Mouse (Mus musculus) lung, postnatal 0 days (tissue): ENCODE results near the gene Cdk19. TPM values are rescaled to one million over a fixed set of nuclear protein-coding genes. Genes with fewer than 3 reads are reported as not detected.
A peak's percentile ranks its signal among the peaks of the same experiment; 100 is the strongest.

ENCODE experiments used
- ATAC-seq: fragments of 200-750 bp; cut with Nextera tagmentation; 2 replicates; pipeline ENCODE4 v1.8.0; 2017; ENCODE audit warnings: moderate library complexity
- DNase-seq: peaks from one replicate; pipeline ENCODE4 v3.0.0-alpha.2; 2016; ENCODE audit warnings: low spot score
- H3K27ac ChIP-seq: fragments of 300-500 bp; sonication (generic); 2 replicates; pipeline ENCODE4 v1.5.1; 2014; ENCODE audit warnings: antibody characterized with exemption, mild to moderate bottlenecking, low read length, mixed read lengths
- H3K27me3 ChIP-seq: fragments of 300-500 bp; sonication (generic); replicated peaks from 2 replicates; pipeline ENCODE4 v1.6.1; 2014; ENCODE audit warnings: low read length, mixed read lengths; ENCODE audit not compliant: insufficient read depth
- H3K36me3 ChIP-seq: fragments of 300-500 bp; sonication (generic); 2 replicates; pipeline ENCODE4 v1.6.1; 2014; ENCODE audit warnings: low read length, mixed read lengths; ENCODE audit not compliant: insufficient read depth
- H3K4me1 ChIP-seq: fragments of 300-500 bp; sonication (generic); 2 replicates; pipeline ENCODE4 v1.6.1; 2014; ENCODE audit warnings: antibody characterized with exemption, low read depth, low read length, mixed read lengths; ENCODE audit not compliant: insufficient read depth
- H3K4me2 ChIP-seq: fragments of 300-500 bp; sonication (generic); replicated peaks from 2 replicates; pipeline ENCODE4 v1.6.1; 2014; ENCODE audit warnings: low read depth, mild to moderate bottlenecking, low read length, moderate library complexity, mixed read lengths
- H3K4me3 ChIP-seq: fragments of 300-500 bp; sonication (generic); 2 replicates; pipeline ENCODE4 v1.5.1; 2014; ENCODE audit warnings: low read depth, low read length
- H3K9ac ChIP-seq: fragments of 300-500 bp; sonication (generic); replicated peaks from 2 replicates; pipeline ENCODE4 v1.6.1; 2014; ENCODE audit warnings: low read depth, mild to moderate bottlenecking
- H3K9me3 ChIP-seq: fragments of 300-500 bp; sonication (generic); 2 replicates; pipeline ENCODE4 v1.6.1; 2016; ENCODE audit warnings: low read length, mixed read lengths
- CTCF ChIP-seq: IDR thresholded peaks from 2 replicates; pipeline ENCODE4 v1.5.1; 2016; ENCODE audit warnings: antibody characterized with exemption, mild to moderate bottlenecking
- EP300 ChIP-seq: IDR thresholded peaks from 2 replicates; pipeline ENCODE4 v1.6.1; 2016; ENCODE audit warnings: antibody characterized with exemption, mild to moderate bottlenecking, control low read depth
- WGBS: fragments of 180-500 bp; shearing (Covaris S2); extraction: QIAGEN DNeasy Blood & Tissue Kit; methylation state at CpG from one replicate; pipeline ENCODE4 v1.1.7; 2014; 5-methylcytosine and 5-hydroxymethylcytosine counted together
- polyA plus RNA-seq: library from polyadenylated mRNA; unstranded; fragments of >200 nt; fragmentation: Nextera tagmentation; extraction: Ambion mirVana; gene quantifications from 2 replicates; pipeline ENCODE4 v1.2.1, GENCODE M21; 2015

Cdk19 gene
- polyA plus RNA-seq, 1 experiment from 2014 or later: 6.7 TPM

DNA sequence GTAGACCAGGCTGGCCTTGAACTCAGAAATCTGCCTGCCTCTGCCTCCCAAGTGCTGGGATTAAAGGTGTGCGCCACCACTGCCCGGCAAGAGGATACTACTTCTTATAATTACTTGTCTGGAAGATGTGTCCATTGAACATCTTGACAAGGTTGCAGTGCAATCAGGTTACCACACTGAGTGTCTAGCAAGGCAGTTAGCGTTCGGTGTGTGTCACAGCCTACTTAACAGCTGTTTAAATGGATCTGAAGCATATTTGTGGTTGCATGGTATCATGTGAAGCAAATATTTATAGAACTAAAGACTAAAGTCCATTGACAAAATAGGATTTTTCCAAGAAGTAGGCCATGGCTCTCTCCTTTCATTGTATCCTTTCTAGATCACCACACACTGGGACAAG, 90.8 kb downstream of the Cdk19 start:
- TF ChIP-seq CTCF (no peak), EP300 (no peak)
- Histone ChIP-seq H3K27me3 (no peaks in the 10 kb centered on the region), H3K27ac (no peak overlapping the region), H3K4me3 (no peak overlapping the region), H3K9me3 (no peaks in the 10 kb centered on the region), H3K9ac (no peak overlapping the region), H3K4me1 (no peaks in the 10 kb centered on the region), H3K36me3 (no peaks in the 10 kb centered on the region), H3K4me2 (no peak overlapping the region)
- ATAC-seq (no peak), DNase-seq (no peak)
- WGBS: 90% methylated on average over 4 of the region's 4 CpGs

- Histone ChIP-seq H3K9me3 (no peaks in the 10 kb centered on the region), H3K36me3 (no peaks in the 10 kb centered on the region), H3K4me1 (no peaks in the 10 kb centered on the region), H3K4me3 (no peak overlapping the region), H3K27ac (no peak overlapping the region), H3K4me2 (no peak overlapping the region), H3K9ac (no peak overlapping the region), H3K27me3 (no peaks in the 10 kb centered on the region)
- DNase-seq (no peak), ATAC-seq (no peak)
- 69% methylated on average over 3 of the region's 3 CpGs for WGBS
- TF ChIP-seq EP300 (no peak), CTCF (no peak)
These were observed 92.6 kb downstream of the Cdk19 start for GRCm38 (mm10) chr10:40431957-40432356.

- Histone ChIP-seq H3K4me1 (no peaks in the 10 kb centered on the region), H3K27me3 (no peaks in the 10 kb centered on the region), H3K9ac (no peak overlapping the region), H3K27ac (no peak overlapping the region), H3K36me3 (no peaks in the 10 kb centered on the region), H3K4me3 (no peak overlapping the region), H3K4me2 (no peak overlapping the region), H3K9me3 (no peaks in the 10 kb centered on the region)
- TF ChIP-seq EP300 (no peak), CTCF (no peak)
- 78% methylated on average over 9 of the region's 9 CpGs for WGBS
- no peak for ATAC-seq
- no peak for DNase-seq
These were observed 93.0 kb downstream of the Cdk19 start for GRCm38 (mm10) chr10:40432375-40432774.

- DNase-seq (no peak), ATAC-seq (no peak)
- TF ChIP-seq CTCF (no peak), EP300 (no peak)
- Histone ChIP-seq H3K9ac (no peak overlapping the region), H3K36me3 (no peaks in the 10 kb centered on the region), H3K4me3 (no peak overlapping the region), H3K4me1 (no peaks in the 10 kb centered on the region), H3K4me2 (no peak overlapping the region), H3K27me3 (no peaks in the 10 kb centered on the region), H3K9me3 (no peaks in the 10 kb centered on the region), H3K27ac (no peak overlapping the region)
- 77% methylated on average over 12 of the region's 12 CpGs for WGBS
These were observed 96.0 kb downstream of the Cdk19 start for GRCm38 (mm10) chr10:40435402-40435801.

DNA sequence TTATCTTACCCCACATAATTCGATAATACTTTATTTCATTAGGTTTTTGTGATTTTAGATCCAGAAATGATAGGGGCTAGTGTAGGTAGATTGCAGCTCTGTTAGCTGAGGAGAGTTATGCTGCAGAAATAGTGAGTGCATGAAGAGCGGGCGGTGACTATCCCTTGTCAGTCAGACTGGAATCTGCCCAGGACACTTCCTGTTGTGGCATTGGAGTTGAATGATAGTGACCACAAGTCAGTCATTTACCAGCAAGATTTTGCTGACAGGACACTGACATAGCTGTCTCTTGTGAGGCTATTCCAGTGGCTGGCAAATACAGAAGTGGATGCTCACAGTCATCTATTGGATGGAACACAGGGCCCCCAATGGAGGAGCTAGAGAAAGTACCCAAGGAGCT, 97.8 kb downstream of the Cdk19 start:
- 93% methylated on average over 3 of the region's 3 CpGs for WGBS
- Histone ChIP-seq H3K4me2 (no peak overlapping the region), H3K27me3 (no peaks in the 10 kb centered on the region), H3K27ac (no peak overlapping the region), H3K36me3 (no peaks in the 10 kb centered on the region), H3K9ac (no peak overlapping the region), H3K4me3 (no peak overlapping the region), H3K4me1 (no peaks in the 10 kb centered on the region), H3K9me3 (no peaks in the 10 kb centered on the region)
- no peak for TF ChIP-seq EP300
- no peak for TF ChIP-seq CTCF
- no peak for ATAC-seq
- no peak for DNase-seq

DNA sequence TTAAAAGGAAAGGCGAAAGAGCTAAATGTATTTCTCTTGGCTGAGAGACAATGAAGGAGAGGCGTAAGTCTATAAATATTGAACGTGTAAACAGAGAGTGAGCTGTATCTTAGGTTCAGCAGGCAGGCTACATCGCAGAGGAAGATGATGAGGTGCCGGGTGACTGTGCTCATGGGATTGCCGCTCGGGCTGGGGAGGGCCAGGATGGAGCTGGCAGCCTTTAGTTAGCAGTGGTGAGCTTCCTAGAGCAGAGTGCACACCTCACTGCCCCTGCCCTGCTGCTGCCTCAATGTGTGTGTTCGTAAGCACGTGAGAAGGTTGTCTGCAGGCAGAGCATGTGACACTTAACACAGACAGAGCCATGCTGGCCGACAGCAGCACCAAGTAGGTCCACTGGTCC, 101.4 kb downstream of the Cdk19 start:
- Histone ChIP-seq H3K36me3 (no peaks in the 10 kb centered on the region), H3K27me3 (no peaks in the 10 kb centered on the region), H3K9me3 (no peaks in the 10 kb centered on the region), H3K9ac (no peak overlapping the region), H3K4me2 (no peak overlapping the region), H3K27ac (no peak overlapping the region), H3K4me1 (no peaks in the 10 kb centered on the region), H3K4me3 (no peak overlapping the region)
- DNase-seq (peak; percentile 37), ATAC-seq (peak; percentile 52)
- 43% methylated on average over 10 of the region's 10 CpGs for WGBS
- TF ChIP-seq EP300 (no peak), CTCF (no peak)

- no peak overlapping the region for H3K9ac ChIP-seq
- ATAC-seq: no peak
- no peak overlapping the region for H3K4me3 ChIP-seq
- WGBS: 86% methylated on average over 1 of the region's 1 CpGs
- no peaks in the 10 kb centered on the region for H3K27me3 ChIP-seq
- TF ChIP-seq CTCF (no peak), EP300 (no peak)
- no peaks in the 10 kb centered on the region for H3K4me1 ChIP-seq
- no peak overlapping the region for H3K27ac ChIP-seq
- H3K36me3 ChIP-seq: no peaks in the 10 kb centered on the region
- H3K9me3 ChIP-seq: no peaks in the 10 kb centered on the region
- no peak overlapping the region for H3K4me2 ChIP-seq
- no peak for DNase-seq
These were observed 102.7 kb downstream of the Cdk19 start for GRCm38 (mm10) chr10:40442076-40442475.
